Mouse (Mus musculus) G1E (cell line): Measurements from ENCODE around the gene H2-Ob. TPM values are rescaled to one million over a fixed set of nuclear protein-coding genes. Genes with fewer than 3 reads are reported as not detected.
A peak's percentile ranks its signal among the peaks of the same experiment; 100 is the strongest.
"Not testable (repeated sequence)": the region's sequence is repeated elsewhere in the genome, so short reads cannot be mapped to it uniquely, and the experiment has no call there.

ENCODE experiments used
- ATAC-seq: 2 replicates; pipeline ENCODE4 v1.8.0; 2016; ENCODE audit warnings: mild to moderate bottlenecking; ENCODE audit not compliant: insufficient number of reproducible peaks, poor library complexity, low FRiP score, severe bottlenecking; ENCODE audit errors: extremely low read depth
- DNase-seq: peaks from one replicate; pipeline ENCODE4 v3.0.0; 2012; ENCODE audit warnings: low spot score
- H3K27me3 ChIP-seq: 2 replicates; pipeline ENCODE4 v1.6.1; 2012; ENCODE audit warnings: mild to moderate bottlenecking, low read length, inconsistent platforms; ENCODE audit not compliant: insufficient read depth
- H3K36me3 ChIP-seq: replicated peaks from 2 replicates; pipeline ENCODE3; 2012; ENCODE audit warnings: mild to moderate bottlenecking, inconsistent platforms
- H3K4me1 ChIP-seq: 2 replicates; pipeline ENCODE4 v1.6.1; 2012; ENCODE audit warnings: low read depth, low read length, inconsistent platforms, mixed read lengths; ENCODE audit not compliant: insufficient read depth
- H3K4me3 ChIP-seq: 2 replicates; pipeline ENCODE4 v1.5.1; 2012; ENCODE audit warnings: low read depth, mild to moderate bottlenecking, inconsistent platforms, low read length, moderate library complexity, mixed read lengths
- H3K9me3 ChIP-seq: replicated peaks from 2 replicates; pipeline ENCODE4 v1.6.1; 2012; ENCODE audit warnings: inconsistent platforms
- CTCF ChIP-seq: IDR thresholded peaks from 2 replicates; pipeline ENCODE4 v1.5.1; 2012; ENCODE audit warnings: low read depth, low read length, inconsistent platforms, mixed read lengths
- GATA1 ChIP-seq: IDR thresholded peaks from 2 replicates; pipeline ENCODE4 v1.6.1; 2012; ENCODE audit warnings: borderline replicate concordance, low read length, inconsistent platforms, mixed read lengths
- GATA2 ChIP-seq: IDR thresholded peaks from 2 replicates; pipeline ENCODE4 v1.6.1; 2012; ENCODE audit warnings: low read depth, low read length, inconsistent platforms, borderline replicate concordance
- POLR2AphosphoS5 ChIP-seq: IDR thresholded peaks from 2 replicates; pipeline ENCODE4 v1.6.1; 2012; ENCODE audit warnings: low read depth, low read length, inconsistent platforms; ENCODE audit not compliant: insufficient replicate concordance
- TAL1 ChIP-seq: conservative IDR thresholded peaks from 2 replicates; pipeline ENCODE4 v1.6.1; 2012; ENCODE audit warnings: low read depth, low read length, inconsistent platforms, mixed read lengths
- polyA plus RNA-seq: library from polyadenylated mRNA; stranded (reverse); fragments of >175 nt; gene quantifications from 2 replicates; pipeline ENCODE4 v1.2.3, GENCODE M21; 2012
- total RNA-seq, 2 experiments: library from RNA; stranded (forward) in 1 of 2; stranded (reverse) in 1 of 2; fragments of 200-1000 nt in 1 of 2; fragments of >200 nt in 1 of 2; fragmentation: Nextera tagmentation in 1 of 2; gene quantifications; 2 replicates each; pipeline ENCODE4 v1.2.3; 2014 to 2017

The H2-Ob gene
- total and polyA plus RNA-seq, 3 experiments = 0.11 TPM; not detected in 2

GRCm38 (mm10) chr17:34224816-34225215 is 13.9 kb upstream of the H2-Ob start:
- Histone ChIP-seq H3K36me3 (no peaks in the 10 kb centered on the region), H3K4me1 (no peaks in the 10 kb centered on the region), H3K27me3 (no peaks in the 10 kb centered on the region), H3K4me3 (no peak overlapping the region), H3K9me3 (peaks cover 9% of the 10 kb centered on the region)
- ATAC-seq (no peak), DNase-seq (no peak)
- TF ChIP-seq TAL1 = no peak
- TF ChIP-seq GATA1 = no peak
- TF ChIP-seq GATA2 = no peak
- no peak for TF ChIP-seq CTCF
- TF ChIP-seq POLR2AphosphoS5 = no peak

DNA sequence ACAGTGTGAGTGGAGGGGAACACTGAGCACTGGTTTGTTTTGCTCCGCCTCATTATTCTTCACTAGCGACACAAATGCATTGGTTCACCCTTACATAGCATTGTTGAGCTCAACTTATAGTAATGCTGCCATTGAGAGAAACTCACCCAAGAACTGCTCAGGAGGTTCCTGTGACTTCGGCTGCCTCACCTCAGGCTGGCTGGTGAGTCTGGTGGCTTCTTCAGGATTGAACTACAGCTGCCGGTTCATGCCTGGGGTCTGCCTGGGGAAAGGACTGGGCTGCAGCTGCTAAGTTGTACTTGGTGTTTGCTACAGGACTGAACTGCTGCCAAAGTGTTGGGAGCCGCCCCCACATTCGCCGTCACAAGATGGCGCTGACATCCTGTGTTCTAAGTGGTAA is 13.3 kb upstream of the H2-Ob start:
- Histone ChIP-seq H3K27me3 (no peaks in the 10 kb centered on the region), H3K9me3 (peaks cover 9% of the 10 kb centered on the region), H3K4me1 (no peaks in the 10 kb centered on the region), H3K4me3 (no peak overlapping the region), H3K36me3 (no peaks in the 10 kb centered on the region)
- TF ChIP-seq TAL1 (no peak), GATA2 (no peak), GATA1 (no peak), POLR2AphosphoS5 (no peak), CTCF (no peak)
- ATAC-seq = no peak
- DNase-seq = no peak

DNA sequence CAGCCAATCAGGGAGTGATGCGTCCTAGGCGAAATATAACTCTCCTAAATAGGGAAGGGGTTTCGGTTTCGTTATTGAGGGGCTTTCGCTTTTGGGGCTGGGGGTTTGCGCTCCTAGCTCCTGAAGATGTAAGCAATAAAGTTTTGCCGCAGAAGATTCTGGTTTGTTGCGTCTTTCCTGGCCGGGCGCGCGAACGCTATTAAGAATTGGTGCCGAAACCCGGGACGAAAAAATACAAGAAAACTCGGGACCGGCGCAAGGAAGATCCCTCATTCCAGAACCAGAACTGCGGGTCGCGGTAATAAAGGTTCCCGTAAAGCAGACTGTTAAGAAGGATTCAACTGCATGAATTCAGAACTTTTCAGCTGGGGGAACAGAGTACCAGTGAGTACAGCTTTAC is 12.8 kb upstream of the H2-Ob start:
- H3K36me3 ChIP-seq, H3K27me3 ChIP-seq, H3K4me1 ChIP-seq, H3K4me3 ChIP-seq, ATAC-seq, H3K9me3 ChIP-seq, DNase-seq: not testable (repeated sequence)

DNA sequence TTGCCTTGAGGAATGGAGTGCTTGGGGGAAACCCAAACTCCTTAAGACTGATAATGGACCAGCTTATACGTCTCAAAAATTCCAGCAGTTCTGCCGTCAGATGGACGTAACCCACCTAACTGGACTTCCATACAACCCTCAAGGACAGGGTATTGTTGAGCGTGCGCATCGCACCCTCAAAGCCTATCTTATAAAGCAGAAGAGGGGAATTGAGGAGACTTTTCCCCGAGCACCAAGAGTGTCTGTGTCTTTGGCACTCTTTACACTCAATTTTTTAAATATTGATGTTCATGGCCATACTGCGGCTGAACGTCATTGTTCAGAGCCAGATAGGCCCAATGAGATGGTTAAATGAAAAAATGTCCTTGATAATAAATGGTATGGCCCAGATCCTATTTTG is 7.7 kb upstream of the H2-Ob start:
- not testable (repeated sequence) for H3K36me3 ChIP-seq, ATAC-seq, DNase-seq, H3K9me3 ChIP-seq, H3K4me3 ChIP-seq, H3K4me1 ChIP-seq, H3K27me3 ChIP-seq

DNA sequence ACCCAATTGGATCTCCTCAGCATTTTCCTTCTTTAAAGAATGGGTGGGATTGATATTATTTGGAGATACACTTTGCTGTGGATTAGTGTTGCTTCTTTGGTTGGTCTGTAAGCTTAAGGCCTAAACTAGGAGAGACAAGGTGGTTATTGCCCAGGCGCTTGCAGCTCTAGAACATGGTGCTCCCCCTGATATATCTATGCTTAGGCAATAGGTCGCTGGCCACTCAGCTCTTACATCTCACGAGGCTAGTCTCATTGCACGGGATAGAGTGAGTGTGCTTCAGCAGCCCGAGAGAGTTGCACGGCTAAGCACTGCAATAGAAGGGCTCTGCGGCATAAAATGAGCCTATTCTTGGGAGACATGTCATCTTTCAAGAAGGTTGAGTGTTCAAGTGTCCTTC is 6.7 kb upstream of the H2-Ob start:
- H3K27me3 ChIP-seq, H3K36me3 ChIP-seq, H3K4me1 ChIP-seq, H3K9me3 ChIP-seq, ATAC-seq, H3K4me3 ChIP-seq, DNase-seq: not testable (repeated sequence)

GRCm38 (mm10) chr17:34234926-34235325 is 3.8 kb upstream of the H2-Ob start:
- Histone ChIP-seq H3K4me3 (no peak overlapping the region), H3K36me3 (no peaks in the 10 kb centered on the region), H3K9me3 (no peaks in the 10 kb centered on the region), H3K4me1 (no peaks in the 10 kb centered on the region), H3K27me3 (no peaks in the 10 kb centered on the region)
- DNase-seq = peak; percentile 53
- TF ChIP-seq GATA1 (no peak), GATA2 (no peak), CTCF (peak; percentile 69)
- ATAC-seq = peak; percentile 34; the same call in 1 of the 2 replicates

- Histone ChIP-seq H3K4me1 (no peaks in the 10 kb centered on the region), H3K27me3 (no peaks in the 10 kb centered on the region), H3K36me3 (no peaks in the 10 kb centered on the region), H3K9me3 (peaks cover under 1% of the 10 kb centered on the region; the same call in 1 of the 2 replicates), H3K4me3 (no peak overlapping the region)
- DNase-seq (no peak), ATAC-seq (no peak)
- no peak for TF ChIP-seq TAL1
- TF ChIP-seq GATA2 = no peak
- no peak for TF ChIP-seq GATA1
- TF ChIP-seq POLR2AphosphoS5 = no peak
- TF ChIP-seq CTCF = no peak
These were observed 2.0 kb upstream of the H2-Ob start for GRCm38 (mm10) chr17:34236691-34237090.

DNA sequence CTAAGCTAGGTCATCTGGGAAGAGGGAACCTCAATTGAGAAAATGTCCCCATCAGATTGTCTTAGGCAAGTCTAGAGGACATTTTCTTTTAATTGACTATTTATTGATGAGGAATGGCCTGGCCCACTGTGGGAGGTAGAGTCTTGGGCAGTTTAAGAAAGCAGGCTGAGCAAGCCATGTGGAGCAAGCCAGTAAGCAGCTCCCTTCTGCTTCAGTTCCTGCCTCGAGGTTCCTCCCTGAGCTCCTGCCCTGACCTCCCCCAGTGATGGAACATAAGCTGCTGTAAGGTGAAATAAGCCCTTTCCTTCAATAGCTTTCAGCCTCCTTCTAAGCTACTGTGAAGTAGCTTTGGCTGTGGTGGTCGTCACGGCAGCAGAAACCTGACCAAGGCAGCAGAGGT is 962 bp upstream of the H2-Ob start:
- Histone ChIP-seq H3K4me3 (no peak overlapping the region), H3K4me1 (no peaks in the 10 kb centered on the region), H3K9me3 (peaks cover 3% of the 10 kb centered on the region), H3K36me3 (no peaks in the 10 kb centered on the region), H3K27me3 (no peaks in the 10 kb centered on the region)
- no peak for ATAC-seq
- no peak for DNase-seq
- no peak for TF ChIP-seq TAL1
- no peak for TF ChIP-seq CTCF
- TF ChIP-seq GATA1 = no peak
- no peak for TF ChIP-seq POLR2AphosphoS5
- TF ChIP-seq GATA2 = no peak
